ENCODE assay signal across 8 mouse cellular contexts in the genomic region with DNA sequence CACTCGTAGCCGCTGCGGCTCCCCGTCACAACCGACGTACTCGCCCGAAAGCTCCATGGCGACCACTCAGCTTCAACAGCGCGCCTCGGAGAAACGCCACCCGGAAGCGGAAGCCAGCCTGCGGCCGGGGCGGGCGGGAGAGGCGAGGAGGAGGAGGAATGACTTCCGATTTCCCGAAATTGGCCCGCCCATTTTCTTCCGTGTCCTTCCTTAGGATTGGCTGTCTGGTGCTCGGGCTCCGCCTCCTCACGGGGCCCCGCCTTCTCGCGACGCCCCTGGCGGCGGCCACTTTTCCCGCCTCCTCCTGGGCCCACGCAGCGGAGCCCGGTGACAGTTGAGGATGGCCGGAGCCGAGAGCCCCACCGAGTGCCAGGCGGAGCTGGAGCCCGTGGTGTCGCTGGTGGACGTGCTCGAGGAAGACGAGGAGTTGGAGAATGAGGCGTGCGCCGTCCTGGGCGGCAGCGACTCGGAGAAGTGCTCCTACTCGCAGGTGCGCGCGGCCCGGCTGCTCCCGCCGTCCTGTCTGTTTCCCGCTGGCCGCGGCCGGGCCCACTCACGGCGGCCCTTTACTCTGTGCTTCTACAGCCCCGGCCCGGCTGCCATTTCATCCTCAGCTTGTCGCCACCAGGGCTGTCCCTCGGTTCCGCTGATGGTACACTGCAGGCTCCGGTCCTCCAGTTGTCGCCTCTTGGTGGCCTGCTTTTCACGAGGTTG. TPM values are rescaled to one million over a fixed set of nuclear protein-coding genes. Genes with fewer than 3 reads are reported as not detected.
DNase-seq lines count a peak whose midpoint lies in the region; ATAC-seq and TF ChIP-seq lines count a peak whose summit lies in the region.

Gm28051 (minus strand) TSS at position 77 of the 714 bp plus-strand sequence.
Gon7 (minus strand) TSS at position 115 of the 714 bp plus-strand sequence.
Ubr7 (plus strand) TSS at position 279 of the 714 bp plus-strand sequence.

- peaks cover 4% of the 10 kb centered on the region; the same call in 1 of the 2 replicates for H3K36me3 ChIP-seq in hindbrain, postnatal 0 days (ENCODE audit: insufficient read depth, low read length)

- H3K4me1 ChIP-seq in hindbrain, postnatal 0 days (ENCODE audit: insufficient read depth, low read length), result peaks cover 7% of the 10 kb centered on the region; the same call in 1 of the 2 replicates

- intact Hi-C loops in gastrocnemius, adult 2 months (cut with DNase I), result loop anchor here (5.0 kb wide), 1 partner anchor 119 kb away; the partner anchor contains the start of gene Btbd7
- intact Hi-C loops in left cerebral cortex, adult 2 months (cut with DNase I), result loop anchor here (10.0 kb wide), 1 partner anchor 307 kb away; no protein-coding TSS in a partner anchor

- no peaks in the 10 kb centered on the region for H3K9me3 ChIP-seq in hindbrain, postnatal 0 days (ENCODE audit: low read length)

- under 1% methylated on average over 68 of the region's 73 CpGs for WGBS in hindbrain, postnatal 0 days

- peak within 1 kb of the TSS; percentile 93 for H3K27ac ChIP-seq in gastrocnemius, adult 2 months
- peak within 1 kb of the TSS; percentile 89 for H3K27ac ChIP-seq in hindbrain, postnatal 0 days
- H3K27ac ChIP-seq in left cerebral cortex, adult 2 months, result peak within 1 kb of the TSS; percentile 87

- peak; percentile 94 for ATAC-seq in common myeloid progenitor, adult 5-6 weeks (replicated peaks; ENCODE audit: low read depth, poor library complexity, severe bottlenecking)
- ATAC-seq in hindbrain, postnatal 0 days, result peak; percentile 99
- peak; percentile 96 for ATAC-seq in megakaryocyte, adult 5-6 weeks (ENCODE audit: poor library complexity, severe bottlenecking)

- peak; percentile 99 for DNase-seq in ZHBTc4 (ENCODE audit: low read depth, low spot score)
- peak; percentile 98 for DNase-seq in gastrocnemius, adult 2 months
- peak; percentile 99 for DNase-seq in hindbrain, postnatal 0 days (ENCODE audit: low spot score)
- DNase-seq in left cerebral cortex, adult 2 months (ENCODE audit: extremely low spot score in 1 of 2, low spot score in 2 of 2), result peak; percentile 95 to 96
- peak; percentile 97 for DNase-seq in right cerebral cortex, adult 2 months (ENCODE audit: low spot score in 2 of 2)
- peak; percentile 98 for DNase-seq in urinary bladder, postnatal 14 days (ENCODE audit: low spot score)

- peak within 1 kb of the TSS; percentile 73 for H3K4me2 ChIP-seq in hindbrain, postnatal 0 days (ENCODE audit: low read depth, low read length)

- peak within 1 kb of the TSS; percentile 72 for H3K9ac ChIP-seq in hindbrain, postnatal 0 days (replicated peaks; ENCODE audit: low read length)

- peak; percentile 56 for TF ChIP-seq CTCF in gastrocnemius, adult 2 months (IDR thresholded peaks at IDR 0.05)
- TF ChIP-seq CTCF in hindbrain, postnatal 0 days (IDR thresholded peaks at IDR 0.05; ENCODE audit: low read depth), result peak; percentile 51
- TF ChIP-seq CTCF in left cerebral cortex, adult 2 months (IDR thresholded peaks at IDR 0.05), result peak; percentile 53

- peak within 1 kb of the TSS; percentile 98 for H3K4me3 ChIP-seq in gastrocnemius, adult 2 months
- H3K4me3 ChIP-seq in hindbrain, postnatal 0 days (ENCODE audit: low read length), result peak within 1 kb of the TSS; percentile 79
- peak within 1 kb of the TSS; percentile 94 for H3K4me3 ChIP-seq in left cerebral cortex, adult 2 months

- no peaks in the 10 kb centered on the region for H3K27me3 ChIP-seq in hindbrain, postnatal 0 days (ENCODE audit: insufficient read depth, low read length)

RNA-seq across cellular contexts. Expression of gene Gm28051, which starts in this region (rescaled TPM):
- not detected in 2 replicates for total RNA-seq in common myeloid progenitor, adult 5-6 weeks (2017)
- not detected for total RNA-seq in gastrocnemius, adult 2 months (2021)
- total RNA-seq in hindbrain, postnatal 0 days (2014; rRNA removed), result not detected in 2 replicates
- polyA plus RNA-seq in hindbrain, postnatal 0 days (2015; fragmentation: Nextera tagmentation; extraction: Ambion mirVana), result not detected in 2 replicates
- not detected for total RNA-seq in left cerebral cortex, adult 2 months (2021)
- total RNA-seq in megakaryocyte, adult 5-6 weeks (2015), result not detected in 2 replicates
- total RNA-seq in megakaryocyte, adult 5-6 weeks (2017), result not detected in 2 replicates

RNA-seq across cellular contexts. Expression of gene Gon7, which starts in this region (rescaled TPM):
- 16.2 and 26.6 TPM in 2 replicates for total RNA-seq in common myeloid progenitor, adult 5-6 weeks (2017)
- total RNA-seq in gastrocnemius, adult 2 months (2021), result 10 to 100 TPM in 1 of 2 experiments, 1 to 10 TPM in 1; 7.7 to 11.3 TPM
- total RNA-seq in hindbrain, postnatal 0 days (2014; rRNA removed), result 10.2 and 10.8 TPM in 2 replicates
- polyA plus RNA-seq in hindbrain, postnatal 0 days (2015; fragmentation: Nextera tagmentation; extraction: Ambion mirVana), result 31.4 and 33.9 TPM in 2 replicates
- 10 to 100 TPM; 15.8 to 18.1 TPM for total RNA-seq in left cerebral cortex, adult 2 months (2021)
- total RNA-seq in megakaryocyte, adult 5-6 weeks (2015), result 22.2 and 26.1 TPM in 2 replicates
- 14.0 and 29.9 TPM in 2 replicates for total RNA-seq in megakaryocyte, adult 5-6 weeks (2017)

RNA-seq across cellular contexts. Expression of gene Ubr7, which starts in this region (rescaled TPM):
- total RNA-seq in common myeloid progenitor, adult 5-6 weeks (2017), result 49.6 and 57.7 TPM in 2 replicates
- total RNA-seq in gastrocnemius, adult 2 months (2021), result 10 to 100 TPM; 14.1 to 15.6 TPM
- total RNA-seq in hindbrain, postnatal 0 days (2014; rRNA removed), result 47.2 and 49.2 TPM in 2 replicates
- 26.2 and 28.1 TPM in 2 replicates for polyA plus RNA-seq in hindbrain, postnatal 0 days (2015; fragmentation: Nextera tagmentation; extraction: Ambion mirVana)
- 10 to 100 TPM; 30.9 to 32.0 TPM for total RNA-seq in left cerebral cortex, adult 2 months (2021)
- 15.8 and 21.5 TPM in 2 replicates for total RNA-seq in megakaryocyte, adult 5-6 weeks (2015)
- total RNA-seq in megakaryocyte, adult 5-6 weeks (2017), result 29.5 and 37.3 TPM in 2 replicates

Comparison
In these comparisons a context has a peak if more than half of its experiments do, and no peak if none do; other contexts are left out.
1. Peak in every context shown above with its lines: DNase-seq, ATAC-seq, H3K4me3 ChIP-seq and H3K27ac ChIP-seq.